Mouse (Mus musculus) stomach, embryonic 16.5 days (tissue): ENCODE data around the gene Trpc5. TPM values are rescaled to one million over a fixed set of nuclear protein-coding genes. Genes with fewer than 3 reads are reported as not detected.

ENCODE experiments used
- ATAC-seq: fragments of 200-750 bp; cut with Nextera tagmentation; 2 replicates; pipeline ENCODE4 v1.8.0; 2017; ENCODE audit warnings: moderate number of reproducible peaks, moderate TSS enrichment; ENCODE audit not compliant: insufficient read depth, low FRiP score
- H3K27ac ChIP-seq: fragments of 300-500 bp; sonication (generic); 2 replicates; pipeline ENCODE4 v1.5.1; 2014; ENCODE audit warnings: low read length
- H3K27me3 ChIP-seq: fragments of 300-500 bp; sonication (generic); 2 replicates; pipeline ENCODE4 v1.6.1; 2014; ENCODE audit warnings: low read length, control low read depth, mixed read lengths; ENCODE audit not compliant: control insufficient read depth, insufficient read depth
- H3K36me3 ChIP-seq: fragments of 300-500 bp; sonication (generic); 2 replicates; pipeline ENCODE4 v1.6.1; 2014; ENCODE audit warnings: low read length; ENCODE audit not compliant: control insufficient read depth, insufficient read depth
- H3K4me1 ChIP-seq: fragments of 300-500 bp; sonication (generic); 2 replicates; pipeline ENCODE4 v1.6.1; 2014; ENCODE audit warnings: low read length, control low read depth, mixed read lengths; ENCODE audit not compliant: control insufficient read depth, insufficient read depth
- H3K4me2 ChIP-seq: fragments of 300-500 bp; sonication (generic); 2 replicates; pipeline ENCODE4 v1.6.1; 2014; ENCODE audit warnings: low read depth, low read length, mixed read lengths
- H3K4me3 ChIP-seq: fragments of 300-500 bp; sonication (generic); replicated peaks from 2 replicates; pipeline ENCODE4 v1.5.1; 2014; ENCODE audit warnings: mild to moderate bottlenecking, low read length
- H3K9ac ChIP-seq: fragments of 300-500 bp; sonication (generic); 2 replicates; pipeline ENCODE4 v1.6.1; 2014; ENCODE audit warnings: low read length
- H3K9me3 ChIP-seq: fragments of 300-500 bp; sonication (generic); replicated peaks from 2 replicates; pipeline ENCODE4 v1.6.1; 2016; ENCODE audit warnings: low read length, control low read depth; ENCODE audit not compliant: control insufficient read depth
- WGBS: fragments of 180-500 bp; shearing (Covaris S2); extraction: QIAGEN DNeasy Blood & Tissue Kit; methylation state at CpG from one replicate; pipeline ENCODE4 v1.1.7; 2014; 5-methylcytosine and 5-hydroxymethylcytosine counted together
- polyA plus RNA-seq: library from polyadenylated mRNA; unstranded; fragments of >200 nt; fragmentation: Nextera tagmentation; extraction: Ambion mirVana; gene quantifications from 2 replicates; pipeline ENCODE4 v1.2.1, GENCODE M21; 2015

The Trpc5 gene
- polyA plus RNA-seq, 1 experiment from 2014 or later = 0.40 TPM

DNA sequence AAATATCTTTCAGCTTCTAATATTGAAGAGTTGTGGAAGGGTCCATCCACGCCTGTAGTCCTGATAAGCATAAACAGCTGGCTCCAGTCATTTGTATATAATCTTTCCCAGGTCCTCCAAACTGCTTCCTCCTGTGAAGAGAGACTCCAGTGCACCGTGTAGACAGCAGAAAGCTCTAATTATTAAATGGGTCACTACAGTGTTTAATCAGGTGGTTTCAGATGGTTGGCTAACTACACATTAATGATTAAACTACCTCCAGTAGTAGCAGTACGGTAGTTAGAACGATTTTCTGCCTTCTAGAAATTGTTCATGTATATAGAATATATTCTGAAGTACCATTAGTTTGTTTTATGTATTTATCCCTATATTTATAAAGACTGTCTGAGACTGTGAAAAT is 75.2 kb downstream of the Trpc5 start:
- ATAC-seq = no peak
- no peaks in the 10 kb centered on the region for H3K36me3 ChIP-seq
- no peaks in the 10 kb centered on the region for H3K4me1 ChIP-seq
- no peak overlapping the region for H3K27ac ChIP-seq
- no peak overlapping the region for H3K4me3 ChIP-seq
- no peak overlapping the region for H3K9ac ChIP-seq
- no peaks in the 10 kb centered on the region for H3K27me3 ChIP-seq
- no peaks in the 10 kb centered on the region for H3K9me3 ChIP-seq
- WGBS = 34% methylated on average over 4 of the region's 4 CpGs
- no peak overlapping the region for H3K4me2 ChIP-seq

DNA sequence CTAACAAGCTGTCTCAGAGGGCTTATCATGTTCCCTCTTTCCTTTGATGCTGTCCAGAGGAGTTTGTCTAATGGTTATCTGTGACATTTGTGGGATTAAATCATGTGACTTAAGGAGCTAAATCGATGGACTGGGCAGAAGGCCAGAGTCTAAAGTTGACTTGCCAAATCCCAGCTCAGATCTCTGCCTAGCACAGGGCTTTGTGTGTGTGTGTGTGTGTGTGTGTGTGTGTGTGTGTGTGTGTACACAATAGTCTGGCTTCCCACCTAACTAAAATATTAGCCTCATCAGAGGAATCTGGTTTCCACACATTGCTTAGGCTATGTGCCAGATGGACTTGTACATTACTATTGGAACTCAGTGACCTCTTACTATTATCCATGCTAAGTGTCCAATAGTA is 151.5 kb downstream of the Trpc5 start:
- WGBS = 35% methylated on average over 1 of the region's 1 CpGs
- no peak for ATAC-seq
- Histone ChIP-seq H3K9me3 (no peaks in the 10 kb centered on the region), H3K27ac (no peak overlapping the region), H3K4me3 (no peak overlapping the region), H3K36me3 (no peaks in the 10 kb centered on the region), H3K27me3 (no peaks in the 10 kb centered on the region), H3K9ac (no peak overlapping the region), H3K4me1 (no peaks in the 10 kb centered on the region), H3K4me2 (no peak overlapping the region)

DNA sequence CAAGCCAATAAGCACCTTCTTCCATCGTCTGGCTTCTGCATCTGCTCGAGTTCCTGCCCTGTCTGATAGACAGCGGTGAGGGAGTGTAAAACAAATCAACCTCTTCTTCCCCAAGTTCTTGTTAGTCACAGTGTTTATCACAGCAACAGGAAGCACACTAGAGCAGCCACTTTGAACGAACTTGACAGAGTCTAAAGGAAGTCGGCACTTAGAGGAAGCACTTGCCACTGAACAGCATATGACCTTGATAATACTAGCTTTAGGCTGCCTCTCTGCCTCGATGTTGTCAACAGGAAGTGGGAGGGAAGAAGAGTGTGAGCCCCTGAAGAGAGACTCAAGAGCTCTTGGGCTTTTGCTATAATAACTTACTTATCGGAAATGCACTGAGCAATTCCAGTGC is 161.9 kb downstream of the Trpc5 start:
- H3K9me3 ChIP-seq = no peaks in the 10 kb centered on the region
- no peak for ATAC-seq
- H3K27ac ChIP-seq = no peak overlapping the region
- WGBS = 59% methylated on average over 7 of the region's 7 CpGs
- no peaks in the 10 kb centered on the region for H3K36me3 ChIP-seq
- H3K4me2 ChIP-seq = no peak overlapping the region
- no peak overlapping the region for H3K9ac ChIP-seq
- H3K4me3 ChIP-seq = no peak overlapping the region
- no peaks in the 10 kb centered on the region for H3K27me3 ChIP-seq
- no peaks in the 10 kb centered on the region for H3K4me1 ChIP-seq

DNA sequence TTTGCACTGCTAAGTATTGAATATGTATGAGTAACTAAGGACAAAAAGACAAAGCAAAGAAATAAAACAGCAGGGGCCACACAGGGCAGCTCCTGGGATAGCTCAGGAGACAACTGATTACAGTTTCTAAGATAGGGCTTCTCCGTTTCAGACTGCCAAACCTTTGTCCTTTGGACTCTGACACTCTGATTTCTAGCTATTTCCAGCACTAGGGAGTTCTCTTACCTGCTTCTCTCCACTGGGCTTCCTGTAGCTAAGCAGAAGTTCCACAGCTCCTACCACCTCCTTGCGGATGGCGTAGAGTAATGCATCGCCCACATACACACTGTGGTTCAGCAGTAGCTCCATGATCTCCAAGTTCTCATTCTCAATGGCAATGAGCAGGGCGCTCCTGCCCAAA is 164.7 kb downstream of the Trpc5 start:
- Histone ChIP-seq H3K4me1 (no peaks in the 10 kb centered on the region), H3K27me3 (no peaks in the 10 kb centered on the region), H3K36me3 (no peaks in the 10 kb centered on the region), H3K9ac (no peak overlapping the region), H3K27ac (no peak overlapping the region), H3K4me3 (no peak overlapping the region), H3K9me3 (no peaks in the 10 kb centered on the region), H3K4me2 (no peak overlapping the region)
- no peak for ATAC-seq
- 91% methylated on average over 5 of the region's 5 CpGs for WGBS

DNA sequence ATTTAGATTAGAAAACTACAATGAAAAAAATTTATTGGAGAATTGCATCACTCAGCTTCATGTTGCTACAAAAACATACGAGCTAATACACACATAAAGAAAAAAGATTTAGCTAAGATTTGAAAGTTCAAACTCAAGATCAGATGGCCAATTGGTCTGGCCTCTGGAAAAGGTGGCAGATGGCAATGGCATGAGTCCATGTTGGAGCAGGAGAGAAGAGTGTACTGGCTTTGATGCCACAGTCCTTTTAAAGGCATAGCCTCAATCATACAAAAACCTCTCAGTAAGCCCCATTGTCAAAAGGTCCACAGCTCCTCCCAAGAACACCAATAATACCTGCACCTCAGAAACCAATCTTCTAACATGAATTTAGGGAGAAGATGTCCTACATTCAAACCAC is 196.6 kb downstream of the Trpc5 start:
- no peak for ATAC-seq
- no peak overlapping the region for H3K4me2 ChIP-seq
- no peak overlapping the region for H3K4me3 ChIP-seq
- 67% methylated on average over 1 of the region's 1 CpGs for WGBS
- no peaks in the 10 kb centered on the region for H3K9me3 ChIP-seq
- no peaks in the 10 kb centered on the region for H3K27me3 ChIP-seq
- no peak overlapping the region for H3K9ac ChIP-seq
- H3K36me3 ChIP-seq = no peaks in the 10 kb centered on the region
- H3K4me1 ChIP-seq = no peaks in the 10 kb centered on the region
- no peak overlapping the region for H3K27ac ChIP-seq

DNA sequence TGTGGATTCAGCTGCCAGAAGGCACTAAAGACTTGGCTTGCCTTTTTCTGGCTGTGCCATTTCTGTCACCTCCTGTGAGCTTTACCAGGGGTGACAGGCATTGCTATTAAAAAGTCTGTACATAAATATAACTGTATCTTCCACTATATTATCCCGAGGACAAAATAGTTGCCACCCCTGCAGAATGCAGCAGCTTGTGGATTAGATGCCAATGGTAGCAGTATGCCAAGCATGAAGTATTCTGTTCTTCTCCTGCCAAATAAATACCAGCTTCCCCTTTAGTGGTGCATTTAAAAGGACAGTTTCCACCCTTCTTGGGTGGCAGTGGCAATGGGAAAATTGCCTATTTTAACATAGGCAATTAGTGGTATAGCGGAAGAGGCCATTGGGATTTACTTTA is 223.6 kb downstream of the Trpc5 start:
- WGBS = 83% methylated on average over 2 of the region's 2 CpGs
- no peaks in the 10 kb centered on the region for H3K4me1 ChIP-seq
- no peaks in the 10 kb centered on the region for H3K36me3 ChIP-seq
- H3K4me3 ChIP-seq = no peak overlapping the region
- no peaks in the 10 kb centered on the region for H3K9me3 ChIP-seq
- no peak overlapping the region for H3K27ac ChIP-seq
- no peaks in the 10 kb centered on the region; the same call in 1 of the 2 replicates for H3K27me3 ChIP-seq
- no peak overlapping the region for H3K4me2 ChIP-seq
- no peak for ATAC-seq
- H3K9ac ChIP-seq = no peak overlapping the region

DNA sequence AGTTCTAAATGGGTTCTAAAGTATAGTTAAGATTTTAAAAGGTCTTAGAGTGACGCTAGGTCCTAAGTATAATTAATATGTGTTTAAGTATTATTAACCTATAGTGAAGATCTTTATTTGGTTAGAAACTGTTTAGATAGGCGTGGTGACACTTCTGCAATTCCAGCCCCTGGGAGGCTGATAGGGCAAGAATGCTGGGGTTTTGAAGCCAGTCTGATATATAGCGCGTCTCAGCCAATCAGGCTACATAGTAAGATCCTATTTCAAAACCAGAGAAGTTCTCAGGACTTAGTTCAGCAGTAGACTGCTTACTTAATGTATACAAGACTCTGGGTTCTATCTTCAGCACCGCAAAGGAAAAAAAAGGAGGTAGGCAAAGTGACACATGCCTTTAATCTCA is 231.7 kb downstream of the Trpc5 start, which contains the start of gene Trpc5os:
Trpc5os (plus strand) TSS at position 301 of the 400 bp plus-strand sequence.
- Histone ChIP-seq H3K4me2 (no peak within 1 kb of the TSS), H3K4me1 (no peaks in the 10 kb centered on the region), H3K9ac (no peak within 1 kb of the TSS), H3K4me3 (no peak within 1 kb of the TSS), H3K27me3 (no peaks in the 10 kb centered on the region), H3K9me3 (no peaks in the 10 kb centered on the region), H3K27ac (no peak within 1 kb of the TSS), H3K36me3 (no peaks in the 10 kb centered on the region)
- ATAC-seq = no peak
- 75% methylated on average over 5 of the region's 5 CpGs for WGBS

DNA sequence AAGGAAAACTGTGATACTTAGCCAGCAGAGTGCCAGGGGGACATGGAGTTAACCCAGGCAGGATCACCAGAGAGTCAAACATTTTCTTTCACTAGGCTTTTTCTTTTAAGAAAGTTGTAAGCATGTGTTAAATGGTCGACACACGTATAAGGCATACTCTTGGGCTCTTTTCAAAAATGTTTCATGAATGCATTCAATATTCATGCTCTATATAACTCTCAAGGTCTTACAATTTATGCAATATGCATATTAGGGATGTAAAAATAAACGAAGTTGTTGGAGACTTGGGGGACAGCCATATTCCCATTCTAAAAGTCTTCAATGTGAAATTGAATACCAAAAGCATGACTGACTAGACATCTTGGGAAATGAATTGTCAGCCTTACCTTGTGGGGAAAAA is 264.1 kb downstream of the Trpc5 start:
- no peak for ATAC-seq
- Histone ChIP-seq H3K4me1 (no peaks in the 10 kb centered on the region), H3K36me3 (no peaks in the 10 kb centered on the region), H3K9ac (no peak overlapping the region), H3K4me3 (no peak overlapping the region), H3K9me3 (no peaks in the 10 kb centered on the region), H3K4me2 (no peak overlapping the region), H3K27me3 (no peaks in the 10 kb centered on the region), H3K27ac (no peak overlapping the region)
- 74% methylated on average over 3 of the region's 3 CpGs for WGBS

DNA sequence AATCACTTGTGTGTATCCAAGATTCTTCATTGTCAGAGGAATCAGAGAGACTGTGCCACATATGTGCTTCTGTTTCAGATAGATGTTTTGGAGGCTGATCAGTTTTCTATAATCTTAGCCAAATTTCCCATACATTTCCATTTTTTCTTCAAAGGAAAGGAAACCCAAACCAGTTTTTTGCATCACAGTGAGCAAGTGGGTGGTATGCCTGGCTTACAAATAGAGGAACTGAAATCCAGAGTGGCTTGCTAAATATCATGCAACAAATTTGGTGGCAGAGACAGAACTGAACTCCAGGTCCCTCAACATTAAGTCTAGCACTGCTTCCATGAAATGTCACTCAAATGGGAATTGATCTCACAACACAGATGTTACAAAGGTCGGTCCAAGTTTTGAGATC is 266.9 kb downstream of the Trpc5 start:
- no peak for ATAC-seq
- Histone ChIP-seq H3K27me3 (no peaks in the 10 kb centered on the region), H3K27ac (no peak overlapping the region), H3K9ac (no peak overlapping the region), H3K9me3 (no peaks in the 10 kb centered on the region), H3K4me2 (no peak overlapping the region), H3K4me1 (no peaks in the 10 kb centered on the region), H3K4me3 (no peak overlapping the region), H3K36me3 (no peaks in the 10 kb centered on the region)
- WGBS = 90% methylated on average over 1 of the region's 1 CpGs

DNA sequence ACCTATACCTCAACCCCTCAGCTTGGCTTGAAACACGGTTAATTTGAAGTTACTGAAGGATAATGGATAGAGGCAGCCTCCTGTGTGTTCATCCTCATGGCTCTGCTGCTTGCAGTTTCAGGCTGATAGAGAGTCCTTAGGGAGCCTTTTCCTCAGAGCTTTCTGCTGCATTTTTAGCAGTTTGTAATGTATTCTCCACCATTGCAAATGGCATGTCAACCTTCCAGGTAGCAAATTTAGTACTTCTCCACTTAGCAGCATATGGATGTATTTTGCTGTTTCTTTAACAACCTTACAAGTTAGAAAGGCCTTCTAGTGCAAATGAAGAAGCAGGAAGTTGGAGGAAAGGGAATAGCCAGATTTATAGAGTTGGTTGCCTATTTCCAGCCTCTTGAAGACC is 267.7 kb downstream of the Trpc5 start:
- 60% methylated on average over 1 of the region's 1 CpGs for WGBS
- no peak for ATAC-seq
- Histone ChIP-seq H3K9me3 (no peaks in the 10 kb centered on the region), H3K36me3 (no peaks in the 10 kb centered on the region), H3K27ac (no peak overlapping the region), H3K4me2 (no peak overlapping the region), H3K4me3 (no peak overlapping the region), H3K9ac (no peak overlapping the region), H3K4me1 (no peaks in the 10 kb centered on the region), H3K27me3 (no peaks in the 10 kb centered on the region)
